Mouse (Mus musculus): Measurements from ENCODE around the gene Agbl1.
A peak's percentile ranks its signal among the peaks of the same experiment; 100 is the strongest.

Gene Agbl1

GRCm38 (mm10) chr7:76392296-76392940, 162.7 kb downstream of the Agbl1 start:
- no peak for DNase-seq (ENCODE audit: low spot score)

DNA sequence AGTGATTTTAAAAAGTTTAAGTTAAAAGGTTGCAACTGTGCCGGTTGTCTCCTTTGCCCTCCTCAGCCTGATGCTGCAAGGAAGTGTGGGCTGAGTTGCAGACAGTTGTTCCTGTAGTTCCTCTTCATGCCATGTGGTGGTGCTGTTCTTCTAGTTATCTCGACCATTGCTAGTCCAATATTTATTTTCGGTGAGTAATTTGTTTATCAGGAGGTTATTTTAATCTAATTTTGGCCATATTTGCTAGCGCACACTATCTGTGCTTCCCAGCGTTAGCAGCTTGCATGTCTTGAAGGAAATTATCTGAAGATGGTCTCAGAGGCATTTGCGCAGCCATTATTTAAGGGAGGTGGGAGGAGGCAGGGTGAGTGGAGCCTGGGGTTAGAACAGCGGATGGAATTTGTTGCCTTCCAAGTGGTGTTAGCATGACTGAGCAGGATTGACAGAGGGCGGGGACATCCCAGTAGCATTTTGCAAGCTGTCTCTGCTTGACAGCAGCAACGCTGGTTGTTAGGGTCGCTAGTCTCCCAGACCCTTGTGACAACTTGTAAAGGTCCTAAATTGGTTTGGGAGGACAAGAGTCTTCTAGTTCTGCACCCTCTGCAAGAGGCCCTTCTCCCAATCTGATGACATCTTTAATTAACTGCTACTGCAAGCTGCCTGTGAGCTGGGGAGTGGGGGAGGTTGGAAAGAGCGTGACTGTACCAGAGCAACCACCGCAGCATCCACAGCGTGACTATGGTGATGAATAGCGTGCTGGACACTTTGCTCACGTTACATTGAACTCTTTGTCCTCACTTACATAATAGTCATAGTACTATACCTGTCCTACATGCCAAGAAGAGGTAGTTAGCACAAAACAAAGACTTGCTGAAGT, 163.5 kb downstream of the Agbl1 start:
- DNase-seq (ENCODE audit: low spot score) = peak; percentile 49

- no peak for DNase-seq (ENCODE audit: low spot score)
These were observed 178.4 kb downstream of the Agbl1 start for GRCm38 (mm10) chr7:76407930-76408557.

DNA sequence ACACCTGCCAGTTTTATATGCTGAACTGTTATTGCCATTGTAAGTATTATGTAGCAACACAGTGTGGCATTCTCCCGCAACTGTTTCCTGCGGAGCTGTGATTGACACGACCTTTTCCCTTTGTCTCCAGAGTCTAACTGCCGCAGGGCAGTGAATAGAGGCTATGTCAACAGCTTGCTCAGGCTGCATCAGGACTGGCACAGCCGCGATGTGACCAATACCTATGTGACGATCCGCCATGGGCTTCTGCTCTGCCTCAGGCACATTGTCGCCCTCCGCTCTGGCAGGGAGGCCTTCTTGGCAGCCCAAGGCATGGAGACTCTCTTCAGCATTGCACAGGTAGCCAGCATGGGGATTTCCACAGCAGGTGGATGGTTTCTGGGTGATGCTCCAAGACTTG, 179.3 kb downstream of the Agbl1 start:
- DNase-seq (ENCODE audit: low spot score) = no peak

DNA sequence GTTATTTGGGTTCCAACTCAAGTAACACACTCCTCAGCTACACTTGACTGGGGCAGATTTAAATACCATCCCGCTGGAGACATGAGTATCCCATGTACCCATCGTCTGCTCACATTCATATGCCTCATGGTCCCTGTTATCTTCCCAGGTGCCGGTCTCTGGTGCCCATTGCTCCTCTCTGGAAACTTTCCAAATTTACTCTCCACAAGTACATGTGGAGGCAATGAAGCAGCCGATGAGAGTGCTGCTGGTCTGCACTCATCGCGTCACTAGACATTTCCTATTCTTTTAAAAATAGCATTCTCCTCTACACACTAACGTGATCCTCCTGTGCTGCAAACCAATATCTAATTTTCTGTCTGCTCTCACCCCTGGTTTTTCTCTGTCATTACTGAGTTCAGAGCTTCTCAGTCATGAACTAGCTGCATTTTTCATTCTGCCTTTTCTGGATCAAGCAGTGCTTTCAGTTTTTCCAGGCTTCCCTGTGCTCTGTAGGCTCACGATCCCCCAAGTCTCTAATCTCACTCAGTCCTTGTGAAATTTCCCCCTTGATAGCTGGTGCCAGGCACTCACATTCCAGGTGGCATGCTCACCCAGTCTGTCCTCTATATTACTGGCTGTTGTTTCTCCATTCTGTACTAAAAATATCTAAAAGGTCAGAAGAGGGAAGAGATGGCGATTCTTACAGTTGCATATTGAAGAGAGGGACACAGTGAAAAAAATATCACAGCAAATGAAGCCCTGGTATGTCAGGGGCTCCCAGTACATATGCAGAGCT, 180.9 kb downstream of the Agbl1 start:
- no peak for DNase-seq (ENCODE audit: low spot score)

- no peak for DNase-seq (ENCODE audit: low spot score)
These were observed 182.4 kb downstream of the Agbl1 start for GRCm38 (mm10) chr7:76411933-76412587.

- DNase-seq (ENCODE audit: low spot score) = no peak
These were observed 186.5 kb downstream of the Agbl1 start for GRCm38 (mm10) chr7:76416084-76416597.

- no peak for DNase-seq (ENCODE audit: low spot score)
These were observed 208.9 kb downstream of the Agbl1 start for GRCm38 (mm10) chr7:76438581-76438980.

GRCm38 (mm10) chr7:76438988-76439387, 209.3 kb downstream of the Agbl1 start:
- no peak for DNase-seq (ENCODE audit: low spot score)

- DNase-seq (ENCODE audit: low spot score) = peak; percentile 11
These were observed 232.8 kb downstream of the Agbl1 start for GRCm38 (mm10) chr7:76462361-76463001.

DNA sequence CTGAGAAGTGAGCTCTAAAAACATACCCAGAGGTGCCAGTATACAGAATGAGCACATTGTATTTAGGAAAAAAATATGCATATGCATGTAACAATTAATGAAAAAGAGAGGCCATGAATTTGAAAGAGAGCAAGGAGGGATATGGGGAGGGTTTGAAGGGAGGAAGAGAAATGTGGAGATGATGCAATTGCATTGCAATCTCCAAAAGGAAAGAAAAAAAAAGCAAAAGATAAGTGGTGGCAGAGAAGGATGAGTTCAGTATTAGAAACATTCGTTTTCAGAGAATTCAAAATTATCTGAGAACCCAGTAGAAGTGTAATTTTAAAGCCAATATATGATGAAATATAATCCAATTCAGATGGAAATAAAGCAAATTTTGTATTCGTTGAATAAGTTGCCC, 236.7 kb downstream of the Agbl1 start:
- DNase-seq (ENCODE audit: low spot score) = no peak

GRCm38 (mm10) chr7:76474233-76474632, 244.5 kb downstream of the Agbl1 start:
- DNase-seq (ENCODE audit: low spot score) = no peak

DNA sequence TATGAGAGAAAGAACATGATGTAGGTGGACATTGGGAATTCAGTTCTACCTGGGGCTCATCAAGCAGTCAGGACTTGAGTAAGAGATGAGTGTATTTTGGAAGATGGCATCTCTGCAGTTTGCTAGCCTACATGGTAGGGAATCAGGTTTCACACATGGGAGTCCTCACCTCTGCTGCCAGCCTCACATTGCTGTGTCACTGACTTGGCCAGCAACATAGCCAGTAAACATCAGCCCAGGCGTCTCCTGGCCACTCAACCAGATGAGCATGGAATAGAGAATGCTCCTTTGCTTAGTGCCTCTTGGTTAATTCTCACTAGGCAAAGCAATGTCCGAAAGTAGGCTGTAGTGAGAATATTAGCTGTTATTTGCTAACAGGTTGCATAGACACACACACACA, 255.9 kb downstream of the Agbl1 start:
- DNase-seq (ENCODE audit: low spot score) = no peak

DNA sequence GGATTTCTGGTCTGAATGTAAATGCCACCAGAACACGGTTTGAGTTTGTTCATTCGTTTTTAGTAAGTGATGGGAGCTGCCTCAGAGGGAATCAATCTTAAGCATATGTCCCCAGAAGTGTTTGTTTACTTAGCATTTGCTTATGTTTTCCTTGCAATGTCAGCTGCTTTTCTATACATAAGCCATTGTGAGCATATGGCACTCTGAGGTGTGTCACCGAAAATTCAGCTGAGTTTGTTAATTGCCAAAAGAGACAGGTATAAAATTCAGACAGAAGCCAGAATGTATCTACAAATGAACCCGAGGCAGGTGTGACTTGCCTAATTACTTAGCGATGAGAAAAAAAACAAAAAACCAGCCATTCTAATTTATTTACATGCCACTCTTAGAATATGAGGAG, 257.8 kb downstream of the Agbl1 start:
- DNase-seq (ENCODE audit: low spot score) = no peak

GRCm38 (mm10) chr7:76524291-76524690, 294.6 kb downstream of the Agbl1 start:
- DNase-seq (ENCODE audit: low spot score) = no peak

GRCm38 (mm10) chr7:76546456-76546855, 316.8 kb downstream of the Agbl1 start:
- no peak for DNase-seq (ENCODE audit: low spot score)

- DNase-seq (ENCODE audit: low spot score) = no peak
These were observed 317.6 kb downstream of the Agbl1 start for GRCm38 (mm10) chr7:76547313-76547712.

GRCm38 (mm10) chr7:76551860-76552259, 322.2 kb downstream of the Agbl1 start:
- DNase-seq (ENCODE audit: low spot score) = no peak

- no peak for DNase-seq (ENCODE audit: low spot score)
These were observed 331.0 kb downstream of the Agbl1 start for GRCm38 (mm10) chr7:76560564-76561258.

DNA sequence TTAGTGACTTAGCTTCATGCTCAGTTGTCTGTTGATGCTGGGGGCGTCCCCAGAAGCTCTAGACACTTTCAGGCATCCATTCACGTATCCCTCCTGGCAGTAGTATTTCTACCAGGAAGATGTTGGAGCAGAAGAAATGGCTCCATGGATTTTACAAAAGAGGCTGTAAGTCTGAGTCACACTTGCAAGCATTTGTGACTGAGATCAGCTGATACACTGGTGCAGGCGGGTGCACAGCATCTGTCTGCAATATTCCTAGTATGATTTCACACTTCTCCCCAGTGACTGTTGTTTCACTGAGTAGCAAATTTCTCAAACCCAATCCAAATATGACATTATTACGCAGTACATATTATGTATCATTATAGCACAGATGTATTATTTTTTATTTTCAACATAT, 332.8 kb downstream of the Agbl1 start:
- DNase-seq (ENCODE audit: low spot score) = no peak

All from lung, postnatal 25 days (tissue).